Mouse (Mus musculus): ENCODE measurements around the gene Lhfpl3.

DNA sequence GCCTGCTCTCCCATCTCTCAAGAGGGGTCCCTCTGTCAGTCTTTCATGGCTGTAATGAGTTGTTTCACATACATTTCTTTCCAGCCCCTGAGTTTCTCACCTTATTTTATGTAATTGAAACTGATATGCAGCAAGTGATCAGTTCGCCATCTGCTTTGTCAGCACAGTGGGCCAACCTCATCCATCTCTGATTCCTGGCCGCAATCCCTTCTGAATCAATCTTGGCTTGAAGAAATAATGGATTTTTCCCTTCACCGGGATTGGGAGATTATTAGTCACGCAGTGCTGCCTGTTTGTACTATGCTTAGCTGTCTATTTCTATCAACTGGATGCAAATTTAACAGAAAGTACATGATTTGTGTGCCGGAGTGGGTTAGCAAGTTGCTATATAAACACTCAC is 297.0 kb downstream of the Lhfpl3 start:
- TF ChIP-seq CTCF (IDR thresholded peaks at IDR 0.05; ENCODE audit: borderline replicate concordance, insufficient read depth, low read length) (no peak), POLR2A (IDR thresholded peaks at IDR 0.05; ENCODE audit: low read depth, low read length) (no peak)

All from embryonic fibroblast, embryonic 13.5 days (primary cell).